In the genomic region with DNA sequence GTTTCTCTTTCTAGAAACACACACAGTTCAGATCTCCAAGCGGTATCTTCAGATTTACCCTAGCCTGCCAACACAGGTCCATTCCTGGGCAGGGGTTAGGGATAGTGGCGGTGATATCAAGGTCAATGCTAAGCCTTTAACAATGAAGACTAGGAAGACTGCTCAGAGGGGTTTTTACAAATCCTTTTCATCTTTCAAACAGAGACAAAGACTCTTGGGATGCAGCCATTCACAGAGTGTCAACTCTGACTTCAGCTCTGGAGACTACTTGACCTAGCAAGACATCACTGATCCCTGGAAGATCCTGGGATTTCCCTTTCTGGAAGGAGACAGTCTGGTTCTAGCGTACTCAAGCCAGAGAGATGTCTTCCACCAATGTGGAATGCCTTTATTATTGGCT, we compare ENCODE assay signal across 21 mouse cellular contexts. TPM values are rescaled to one million over a fixed set of nuclear protein-coding genes. Genes with fewer than 3 reads are reported as not detected.
DNase-seq lines count a peak whose midpoint lies in the region; TF ChIP-seq lines count a peak whose summit lies in the region.
"Had no signal": no experiment of that assay in that cellular context is flagged by ENCODE, and none has a peak within 500 bp of the region (broad histone marks: within the 10 kb centered on the region; RNA-seq: fewer than 3 reads in every experiment).

No protein-coding gene starts in this region.

- DNase-seq in heart, adult 11 months: peak; percentile 25
- no peak for DNase-seq in heart, adult 2 months
- DNase-seq in ES-CJ7 (ENCODE audit: low read depth, low spot score) (peak; percentile 57), R1 (ENCODE audit: low read depth, low spot score) (peak; percentile 52), ZHBTc4 (ENCODE audit: low read depth, low spot score) (peak; percentile 64)
- DNase-seq in testis, postnatal 14 days (ENCODE audit: low spot score): no peak
- DNase-seq in B cell, adult 2 months: no peak
- DNase-seq in natural killer cell, adult 2 months (ENCODE audit: low spot score in 2 of 2): no peak
- DNase-seq: adrenal gland, postnatal 25 days; cerebellum, adult 11 months; cerebellum, adult 11-12 months; cerebellum, adult 18-20 months; cerebellum, adult 2 months; cerebellum, adult 8-10 months; cerebellum, adult 9-10 months had no signal

- no peak for TF ChIP-seq CTCF in heart, adult 2 months (IDR thresholded peaks at IDR 0.05)

- no peak overlapping the region for H3K27ac ChIP-seq in heart, adult 2 months

- no peak for TF ChIP-seq EP300 in heart, adult 2 months (IDR thresholded peaks at IDR 0.05; ENCODE audit: insufficient read depth, low read depth, low read length)

- H3K36me3 ChIP-seq in heart, adult 2 months (ENCODE audit: control insufficient read depth, insufficient read depth, low read length): no peaks in the 10 kb centered on the region
- H3K36me3 ChIP-seq: G1E had no signal

- TF ChIP-seq POLR2A in heart, adult 2 months (IDR thresholded peaks at IDR 0.05; ENCODE audit: insufficient read depth, low read depth, low read length): no peak

- H3K4me3 ChIP-seq in heart, adult 2 months: no peak overlapping the region

- 73% methylated on average over 3 of the region's 3 CpGs for WGBS in heart, adult 2 months

- intact Hi-C loops in heart, adult 2 months (cut with DNase I): no loop called here

- no peaks in the 10 kb centered on the region for H3K27me3 ChIP-seq in heart, adult 2 months (ENCODE audit: control insufficient read depth, insufficient read depth, low read length)
- H3K27me3 ChIP-seq: CH12.LX, Patski had no signal

- H3K4me1 ChIP-seq in heart, adult 2 months (ENCODE audit: control insufficient read depth, insufficient read depth, low read length): peaks cover 1% of the 10 kb centered on the region; the same call in 1 of the 2 replicates

- no peaks in the 10 kb centered on the region for H3K79me2 ChIP-seq in heart, adult 2 months (replicated peaks; ENCODE audit: control insufficient read depth, insufficient read depth, low read length)

- H3K9ac ChIP-seq in heart, adult 2 months (ENCODE audit: low read depth, low read length): no peak overlapping the region

RNA-seq across cellular contexts. Expression of a gene that starts 21.9 kb away (rescaled TPM):
- 100 to 1,000 TPM; 419 to 483 TPM for total RNA-seq in heart, adult 2 months (2021)
- 552 and 677 TPM in 2 replicates for polyA plus RNA-seq in heart, adult 2 months (2012; rRNA removed)
- total RNA-seq: CH12.LX, MEL had no signal
- polyA plus RNA-seq: activated CD4-positive, CD25-positive, alpha-beta regulatory T cell, adult 4 months; CD4-positive, CD25-positive, alpha-beta regulatory T cell, adult 4 months; G1E had no signal

Comparison
In these comparisons a context has a peak if more than half of its experiments do, and no peak if none do; other contexts are left out.
1. DNase-seq: peak in heart, adult 11 months (single experiment), ES-CJ7 (single experiment), R1 (single experiment) and ZHBTc4 (single experiment); none in heart, adult 2 months (0 of 2), testis, postnatal 14 days (single experiment), B cell, adult 2 months (0 of 2) and natural killer cell, adult 2 months (0 of 2).